Mouse (Mus musculus) hematopoietic stem cell, adult 5-6 weeks (primary cell): ENCODE measurements at regions not wholly inside any gene's neighbourhood (a gene's known extent, or its start where the extent isn't known, plus 50 kb on each side); places are given as distances from the start of the nearest gene placed in this dataset.
"Not testable (repeated sequence)": the region's sequence is repeated elsewhere in the genome, so short reads cannot be mapped to it uniquely, and the experiment has no call there.

Source experiments
- ATAC-seq, 2 experiments: fragments of 125-278 bp in 1 of 2; replicated peaks in 1 of 2; 2 replicates each; pipeline ENCODE4 v1.8.0; 2016 to 2017; ENCODE audit warnings: inconsistent platforms in 2 of 2, mild to moderate bottlenecking in 2 of 2, moderate number of reproducible peaks in 2 of 2, low read depth in 1 of 2, moderate TSS enrichment in 1 of 2; ENCODE audit not compliant: low FRiP score in 2 of 2, poor library complexity in 2 of 2, severe bottlenecking in 2 of 2, insufficient read depth in 1 of 2, low TSS enrichment in 1 of 2

DNA sequence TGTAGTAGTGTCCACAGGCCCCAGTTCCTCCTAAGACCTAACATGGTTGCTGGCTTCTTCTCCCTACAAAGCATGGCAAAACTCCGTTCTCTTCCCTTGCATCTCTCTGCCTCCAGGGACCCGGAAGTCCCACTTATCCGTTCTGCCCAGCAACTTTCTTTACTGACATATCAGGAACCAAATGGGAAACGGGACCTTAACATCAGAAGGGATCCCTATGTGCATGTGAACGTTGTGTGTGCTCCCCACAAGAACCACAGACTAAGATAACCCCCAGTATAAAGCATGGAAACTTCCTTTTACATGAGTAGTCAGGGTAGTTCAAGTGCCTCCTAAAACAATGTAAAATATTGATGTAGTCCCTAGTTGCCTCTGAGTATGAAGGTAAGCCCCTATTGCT is 61.6 kb downstream of the Zxdb start:
- no peak for ATAC-seq

DNA sequence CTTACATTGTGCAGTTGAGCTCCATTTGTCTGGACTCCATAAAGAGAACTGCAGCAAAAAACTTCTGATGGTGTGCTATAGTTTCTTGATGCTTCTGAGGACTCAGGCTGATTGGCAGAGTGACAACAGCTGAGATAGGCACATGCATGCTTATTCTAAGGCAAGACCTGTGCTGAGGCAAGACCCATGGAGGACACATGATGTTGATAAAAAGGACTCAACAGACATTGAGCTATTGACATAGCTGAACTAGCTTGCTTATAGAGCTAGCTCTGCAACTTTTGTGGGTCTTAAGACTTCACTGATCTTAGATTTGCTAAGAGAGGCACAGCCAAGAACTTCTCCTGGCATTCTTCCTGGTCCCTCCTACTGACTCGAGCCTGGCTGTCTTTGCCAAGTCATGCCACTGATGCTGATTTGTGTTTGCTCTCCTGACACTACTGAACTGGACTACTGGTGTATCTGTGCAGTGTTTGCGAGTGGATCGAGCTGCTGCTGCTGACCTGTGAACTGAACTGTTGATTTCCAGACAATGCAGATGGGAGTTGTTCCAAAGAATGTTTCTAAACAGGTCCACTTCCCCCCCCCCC is 64.1 kb downstream of the Zxdb start:
- ATAC-seq, result no peak

DNA sequence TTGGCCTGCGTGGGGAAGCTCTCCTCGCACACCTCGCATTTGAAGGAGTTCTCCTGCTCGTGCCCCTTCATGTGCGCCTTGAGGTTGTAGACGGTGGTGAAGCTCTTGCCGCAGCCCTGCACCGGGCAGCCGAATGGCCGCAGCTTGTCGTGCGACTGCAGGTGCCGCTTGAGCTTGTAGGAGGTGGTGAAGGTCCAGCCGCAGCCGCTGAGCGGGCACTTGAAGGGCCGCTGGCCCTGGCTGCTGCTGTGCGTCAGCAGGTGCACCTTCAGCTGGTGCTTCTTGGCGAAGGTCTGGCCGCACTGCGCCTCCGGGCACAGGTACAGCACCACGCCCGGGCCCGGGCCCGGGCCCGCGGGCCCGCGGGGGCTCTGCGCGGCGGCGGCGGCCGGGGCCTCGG is 72.5 kb downstream of the Zxdb start:
- peak; percentile 51 to 65; a peak in 3 of 4 replicates for ATAC-seq

DNA sequence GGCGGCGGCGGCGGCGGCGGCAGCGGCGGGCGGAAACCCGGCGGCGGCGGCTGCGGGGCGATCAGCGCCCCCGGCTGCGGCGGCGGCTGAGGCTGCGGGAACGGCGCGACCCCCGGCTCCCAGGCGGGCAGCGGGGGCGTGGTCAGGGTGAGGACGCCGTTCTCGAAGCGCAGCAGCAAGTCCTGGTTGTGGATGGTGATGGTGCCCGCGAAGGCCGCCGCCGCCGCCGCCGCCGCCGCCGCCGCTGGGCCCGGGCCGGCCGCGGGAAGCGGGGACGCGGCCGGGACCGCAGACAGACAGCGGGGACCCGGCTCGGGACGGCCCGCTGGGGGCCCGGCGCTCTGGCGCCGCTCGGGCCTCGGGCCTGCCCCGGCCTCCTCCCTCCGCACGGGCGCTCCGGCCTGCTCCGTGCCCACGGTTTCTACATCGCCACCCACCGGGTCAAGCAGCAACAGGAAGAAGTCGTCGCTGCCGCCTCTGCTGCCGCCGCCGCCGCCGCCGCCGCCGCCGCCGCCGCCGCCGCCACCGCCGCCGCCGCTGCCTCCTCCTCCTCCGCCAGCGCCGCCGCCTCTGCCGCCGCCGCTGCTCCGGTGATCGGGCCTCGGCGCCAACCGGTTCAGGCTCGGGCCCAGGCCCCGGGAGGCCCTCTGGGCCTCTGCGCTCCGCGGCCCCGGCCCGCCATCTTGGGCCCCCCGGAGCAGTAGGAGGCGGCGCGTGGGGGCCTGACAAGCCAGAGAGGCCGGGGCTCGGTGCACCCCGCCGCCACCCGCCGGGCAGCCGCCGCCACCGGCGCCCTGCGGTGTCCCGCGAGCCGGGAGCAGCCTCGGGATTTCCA is 73.2 kb downstream of the Zxdb start:
- peak in 1 of 2 experiments; percentile 38; a peak in 1 of 4 replicates for ATAC-seq

GRCm38 (mm10) chrX:94798183-94798619 is 73.8 kb downstream of the Zxdb start:
- ATAC-seq, result peak; percentile 44 to 63

DNA sequence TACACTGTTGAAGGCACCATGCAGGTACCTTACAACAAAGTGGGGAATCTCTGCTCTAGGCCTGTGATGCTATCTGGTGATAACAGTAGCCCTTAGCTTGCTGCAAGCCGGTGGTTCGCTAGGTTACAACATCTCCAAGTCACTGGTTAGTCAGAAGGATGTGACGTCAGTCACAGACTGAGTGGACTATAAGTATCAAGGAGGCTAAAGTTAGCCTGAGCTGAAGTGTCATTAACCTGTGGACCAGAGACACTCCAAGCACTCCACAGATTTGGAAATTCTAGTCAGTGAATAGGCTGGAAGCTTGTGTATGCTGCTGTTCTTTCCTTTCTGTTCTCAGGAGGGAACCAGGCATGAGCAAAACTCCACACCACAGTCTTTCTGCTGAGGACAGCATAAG is 88.4 kb downstream of the Zxdb start:
- ATAC-seq, result not testable (repeated sequence)

- not testable (repeated sequence) for ATAC-seq
Measured at GRCm38 (mm10) chrX:94827524-94827923, 103.2 kb downstream of the Zxdb start.

GRCm38 (mm10) chrX:94844110-94844779 is 119.9 kb downstream of the Zxdb start:
- ATAC-seq, result peak; percentile 90 to 94

- ATAC-seq, result peak; percentile 39 to 81; a peak in 3 of 4 replicates
Measured at GRCm38 (mm10) chrX:94849549-94849948, 125.2 kb downstream of the Zxdb start.

DNA sequence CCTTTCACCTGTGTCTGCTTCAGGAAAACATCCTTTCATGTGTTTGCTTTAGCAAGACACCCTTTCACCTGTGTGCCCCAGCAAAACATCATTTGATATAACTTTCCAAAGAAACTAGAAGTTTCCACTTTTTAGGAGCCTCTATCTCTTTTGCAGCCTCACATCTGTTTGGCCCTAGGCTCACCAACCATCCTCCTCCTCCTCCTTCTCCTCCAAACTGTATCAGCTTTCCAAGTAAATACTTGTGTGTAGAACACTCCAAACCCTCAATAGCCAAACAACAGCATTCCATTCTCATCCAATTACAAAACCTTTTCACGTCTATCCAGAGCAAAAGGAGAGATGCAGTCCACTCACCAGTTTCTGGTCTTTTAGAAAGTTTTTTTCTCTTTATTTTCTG is 133.1 kb downstream of the Zxdb start:
- no peak for ATAC-seq

GRCm38 (mm10) chrX:94857954-94858353 is 133.6 kb downstream of the Zxdb start:
- no peak for ATAC-seq

DNA sequence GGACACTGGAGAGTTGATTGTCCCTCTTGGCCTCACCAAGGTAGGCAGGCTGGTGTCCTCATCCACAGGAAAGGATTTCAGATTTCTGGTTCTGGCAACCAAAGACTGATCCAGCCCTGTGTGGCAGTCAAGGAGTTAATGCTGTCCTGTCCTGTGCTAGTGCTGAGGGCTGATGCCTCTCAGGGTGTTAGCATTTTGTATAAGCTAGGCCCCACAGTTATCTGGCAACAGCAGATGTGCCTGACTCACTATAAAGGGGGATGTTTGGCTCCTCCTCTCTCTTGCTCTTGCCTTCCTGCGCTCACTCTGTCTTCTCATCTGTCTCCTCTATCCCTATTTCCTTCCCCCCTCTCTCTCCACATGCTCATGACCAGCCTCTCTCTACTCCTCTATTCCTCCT is 138.8 kb downstream of the Zxdb start:
- no peak for ATAC-seq

DNA sequence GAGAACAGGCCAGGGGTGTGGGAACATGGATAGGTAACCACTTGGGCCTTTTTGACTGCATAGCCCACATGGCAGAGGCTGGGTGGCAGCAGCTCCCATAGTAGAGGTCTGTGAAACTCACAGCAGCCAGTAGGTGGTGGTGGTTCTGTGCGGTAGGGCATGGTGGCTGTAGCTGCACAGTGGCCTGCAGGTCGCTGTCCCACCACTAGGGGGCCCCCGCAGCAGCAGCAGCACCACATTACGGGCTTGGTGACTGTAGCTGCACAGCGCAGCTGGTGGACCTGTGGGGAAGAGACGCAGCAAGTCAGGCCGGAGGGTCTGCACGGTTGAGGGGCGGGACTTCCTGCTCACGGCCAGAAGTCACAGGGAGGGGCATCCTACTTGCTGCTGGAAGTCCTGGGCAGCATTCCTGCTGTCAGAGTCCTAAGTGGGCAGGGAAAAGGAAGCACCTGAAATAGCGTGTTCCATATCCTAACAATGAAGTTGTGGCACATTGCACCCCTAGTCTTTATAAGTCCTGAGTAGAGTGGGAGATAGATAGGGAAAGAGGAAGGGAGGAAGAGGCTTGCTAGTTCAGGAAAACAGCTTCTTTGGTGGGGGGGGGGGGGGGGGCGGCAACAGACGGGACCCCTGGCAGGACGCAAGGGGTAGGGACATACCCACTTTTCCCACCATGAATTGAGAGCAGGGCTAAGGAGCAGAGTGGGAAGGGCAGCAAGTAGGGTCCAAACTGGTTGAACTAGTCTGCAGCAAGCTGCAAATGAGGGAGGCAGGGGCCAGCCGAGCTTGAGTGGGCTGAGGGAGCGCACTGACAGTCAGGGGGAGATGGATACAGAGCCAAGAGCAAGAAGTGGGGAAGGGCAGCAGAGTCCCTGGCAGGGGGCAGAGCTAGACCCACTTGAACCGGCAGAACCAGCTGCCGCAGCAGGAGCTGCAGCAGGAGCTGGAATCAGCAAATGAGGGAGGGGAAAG is 141.4 kb downstream of the Zxdb start:
- peak; percentile 100 for ATAC-seq

DNA sequence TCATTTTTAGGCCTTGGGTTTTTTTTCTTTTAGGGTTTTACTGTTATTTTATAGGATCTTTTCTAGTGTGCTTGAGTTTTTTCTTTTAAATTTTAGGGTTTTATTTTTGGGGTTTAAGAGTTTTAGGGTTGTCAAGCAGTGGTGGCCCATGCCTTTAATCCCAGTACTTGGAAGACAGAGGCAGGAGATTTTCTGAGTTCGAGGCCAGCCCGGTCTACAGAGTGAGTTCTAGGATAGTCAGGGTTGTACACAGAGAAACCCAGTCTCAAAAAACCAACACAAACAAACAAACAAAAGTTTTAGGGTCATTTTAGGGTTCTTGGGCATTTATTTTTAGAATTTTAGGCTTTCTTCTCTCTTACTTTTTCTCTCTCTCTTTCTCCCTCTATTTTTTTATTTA is 142.9 kb downstream of the Spin4 start:
- not testable (repeated sequence) for ATAC-seq
